Mouse (Mus musculus) G1E (cell line): ENCODE data around the gene Ctdspl.

ENCODE experiments used
- CTCF ChIP-seq: IDR thresholded peaks from 2 replicates; pipeline ENCODE4 v1.5.1; 2012; ENCODE audit warnings: low read depth, low read length, inconsistent platforms, mixed read lengths
- GATA1 ChIP-seq: IDR thresholded peaks from 2 replicates; pipeline ENCODE4 v1.6.1; 2012; ENCODE audit warnings: borderline replicate concordance, low read length, inconsistent platforms, mixed read lengths
- POLR2AphosphoS5 ChIP-seq: IDR thresholded peaks from 2 replicates; pipeline ENCODE4 v1.6.1; 2012; ENCODE audit warnings: low read depth, low read length, inconsistent platforms; ENCODE audit not compliant: insufficient replicate concordance

GRCm38 (mm10) chr9:118973028-118973427, 46.8 kb downstream of the Ctdspl start:
- TF ChIP-seq CTCF, result no peak
- no peak for TF ChIP-seq POLR2AphosphoS5
- TF ChIP-seq GATA1, result no peak
